Mouse (Mus musculus): ENCODE measurements around the gene Msl1. TPM values are rescaled to one million over a fixed set of nuclear protein-coding genes. Genes with fewer than 3 reads are reported as not detected.

Gene Msl1
- polyA plus RNA-seq, 1 experiment from 2014 or later, result 33.6 TPM

- peaks cover 41% of the 10 kb centered on the region for H3K4me1 ChIP-seq
Measured at GRCm38 (mm10) chr11:98774582-98775347, 20.6 kb upstream of the Msl1 start, which contains the start of gene Nr1d1. Gene Nr1d1 (minus strand): TSS chr11:98775333.

GRCm38 (mm10) chr11:98775348-98776051 is 19.8 kb upstream of the Msl1 start:
- peak; percentile 90 for ATAC-seq (replicated peaks)
- H3K36me3 ChIP-seq (replicated peaks), result no peaks in the 10 kb centered on the region; the same call in 1 of the 2 replicates
- 8% methylated on average over 15 of the region's 15 CpGs for WGBS

More at GRCm38 (mm10) chr11:98774582-98775347, 20.6 kb upstream of the Msl1 start, which contains the start of gene Nr1d1:
- H3K36me3 ChIP-seq (replicated peaks), result peaks cover 4% of the 10 kb centered on the region; the same call in 1 of the 2 replicates
- H3K4me2 ChIP-seq, result peak within 1 kb of the TSS; percentile 97
- peak; percentile 35 for ATAC-seq (replicated peaks)
- H3K9ac ChIP-seq, result peak within 1 kb of the TSS; percentile 49
- 1% methylated on average over 22 of the region's 22 CpGs for WGBS
- no peaks in the 10 kb centered on the region for H3K27me3 ChIP-seq (replicated peaks)
- peak within 1 kb of the TSS; percentile 75 for H3K27ac ChIP-seq
- peak within 1 kb of the TSS; percentile 44 for H3K4me3 ChIP-seq
- no peaks in the 10 kb centered on the region for H3K9me3 ChIP-seq

GRCm38 (mm10) chr11:98776052-98776764 is 19.1 kb upstream of the Msl1 start:
- no peak overlapping the region for H3K9ac ChIP-seq
- H3K36me3 ChIP-seq (replicated peaks), result no peaks in the 10 kb centered on the region
- H3K9me3 ChIP-seq, result no peaks in the 10 kb centered on the region
- H3K4me3 ChIP-seq, result no peak overlapping the region
- H3K4me1 ChIP-seq, result peaks cover 41% of the 10 kb centered on the region
- no peak for ATAC-seq (replicated peaks)
- H3K4me2 ChIP-seq, result peak overlapping the region; percentile 97
- peak overlapping the region; percentile 61; the same call in 1 of the 2 replicates for H3K27ac ChIP-seq
- no peaks in the 10 kb centered on the region for H3K27me3 ChIP-seq (replicated peaks)
- WGBS, result 50% methylated on average over 12 of the region's 12 CpGs

More at GRCm38 (mm10) chr11:98775348-98776051, 19.8 kb upstream of the Msl1 start:
- Histone ChIP-seq H3K9me3 (no peaks in the 10 kb centered on the region), H3K4me2 (peak overlapping the region; percentile 97), H3K27ac (peak overlapping the region; percentile 75), H3K4me3 (peak overlapping the region; percentile 44), H3K9ac (peak overlapping the region; percentile 49), H3K4me1 (peaks cover 41% of the 10 kb centered on the region), H3K27me3 (replicated peaks) (no peaks in the 10 kb centered on the region)

- Histone ChIP-seq H3K4me3 (no peak overlapping the region), H3K27me3 (replicated peaks) (no peaks in the 10 kb centered on the region), H3K4me2 (no peak overlapping the region; the same call in 1 of the 2 replicates), H3K27ac (peak overlapping the region; percentile 60), H3K9me3 (no peaks in the 10 kb centered on the region), H3K9ac (no peak overlapping the region), H3K4me1 (peaks cover 46% of the 10 kb centered on the region), H3K36me3 (replicated peaks) (no peaks in the 10 kb centered on the region)
- ATAC-seq (replicated peaks), result no peak
- 11% methylated on average over 9 of the region's 9 CpGs for WGBS
Measured at GRCm38 (mm10) chr11:98776843-98777590, 18.3 kb upstream of the Msl1 start.

- no peak for ATAC-seq (replicated peaks)
- Histone ChIP-seq H3K27ac (no peak overlapping the region), H3K9me3 (no peaks in the 10 kb centered on the region), H3K4me2 (no peak overlapping the region), H3K9ac (no peak overlapping the region), H3K36me3 (replicated peaks) (no peaks in the 10 kb centered on the region), H3K4me1 (peaks cover 53% of the 10 kb centered on the region), H3K4me3 (no peak overlapping the region), H3K27me3 (replicated peaks) (no peaks in the 10 kb centered on the region)
Measured at GRCm38 (mm10) chr11:98777888-98778287, 17.4 kb upstream of the Msl1 start.

GRCm38 (mm10) chr11:98781851-98782512 is 13.3 kb upstream of the Msl1 start:
- Histone ChIP-seq H3K27ac (no peak overlapping the region), H3K4me1 (peaks cover 48% of the 10 kb centered on the region), H3K4me2 (0 out of 2 replicates have a peak overlapping the region, but pooled peaks have one; percentile 44), H3K36me3 (replicated peaks) (no peaks in the 10 kb centered on the region), H3K27me3 (replicated peaks) (no peaks in the 10 kb centered on the region), H3K4me3 (no peak overlapping the region), H3K9me3 (no peaks in the 10 kb centered on the region), H3K9ac (no peak overlapping the region)
- ATAC-seq (replicated peaks), result no peak
- WGBS, result 7% methylated on average over 11 of the region's 14 CpGs

GRCm38 (mm10) chr11:98782651-98783235 is 12.6 kb upstream of the Msl1 start:
- WGBS, result 6% methylated on average over 17 of the region's 17 CpGs
- Histone ChIP-seq H3K4me3 (peak overlapping the region; percentile 14; the same call in 1 of the 2 replicates), H3K4me1 (peaks cover 50% of the 10 kb centered on the region), H3K9ac (peak overlapping the region; percentile 27; the same call in 1 of the 2 replicates), H3K27me3 (replicated peaks) (no peaks in the 10 kb centered on the region), H3K4me2 (peak overlapping the region; percentile 44), H3K27ac (peak overlapping the region; percentile 71), H3K36me3 (replicated peaks) (no peaks in the 10 kb centered on the region), H3K9me3 (no peaks in the 10 kb centered on the region)
- ATAC-seq (replicated peaks), result peak; percentile 4; the same call in 1 of the 2 replicates

GRCm38 (mm10) chr11:98783236-98783696 is 12.1 kb upstream of the Msl1 start:
- H3K4me1 ChIP-seq, result peaks cover 52% of the 10 kb centered on the region
- H3K4me3 ChIP-seq, result peak overlapping the region; percentile 14; the same call in 1 of the 2 replicates

GRCm38 (mm10) chr11:98784139-98784538 is 11.2 kb upstream of the Msl1 start:
- Histone ChIP-seq H3K9ac (no peak overlapping the region), H3K4me2 (no peak overlapping the region), H3K4me3 (no peak overlapping the region), H3K36me3 (replicated peaks) (no peaks in the 10 kb centered on the region), H3K9me3 (no peaks in the 10 kb centered on the region), H3K27me3 (replicated peaks) (no peaks in the 10 kb centered on the region), H3K27ac (no peak overlapping the region), H3K4me1 (peaks cover 58% of the 10 kb centered on the region)
- no peak for ATAC-seq (replicated peaks)
- 71% methylated on average over 4 of the region's 4 CpGs for WGBS

More at GRCm38 (mm10) chr11:98783236-98783696, 12.1 kb upstream of the Msl1 start:
- H3K4me2 ChIP-seq, result peak overlapping the region; percentile 44
- H3K9ac ChIP-seq, result peak overlapping the region; percentile 27; the same call in 1 of the 2 replicates
- peak overlapping the region; percentile 71 for H3K27ac ChIP-seq
- ATAC-seq (replicated peaks), result peak; percentile 25; the same call in 1 of the 2 replicates
- no peaks in the 10 kb centered on the region for H3K9me3 ChIP-seq
- under 1% methylated on average over 20 of the region's 20 CpGs for WGBS
- H3K36me3 ChIP-seq (replicated peaks), result no peaks in the 10 kb centered on the region
- no peaks in the 10 kb centered on the region for H3K27me3 ChIP-seq (replicated peaks)

GRCm38 (mm10) chr11:98785214-98785613 is 10.1 kb upstream of the Msl1 start:
- 73% methylated on average over 10 of the region's 10 CpGs for WGBS

More at GRCm38 (mm10) chr11:98785214-98785613, 10.1 kb upstream of the Msl1 start:
- Histone ChIP-seq H3K4me1 (peaks cover 66% of the 10 kb centered on the region), H3K27ac (peak overlapping the region; percentile 77), H3K4me3 (no peak overlapping the region), H3K9ac (no peak overlapping the region), H3K9me3 (no peaks in the 10 kb centered on the region), H3K27me3 (replicated peaks) (no peaks in the 10 kb centered on the region), H3K36me3 (replicated peaks) (no peaks in the 10 kb centered on the region), H3K4me2 (no peak overlapping the region)
- no peak for ATAC-seq (replicated peaks)
